Mouse (Mus musculus) forebrain, embryonic 11.5 days (tissue): Measurements from ENCODE around the gene Zfp27. TPM values are rescaled to one million over a fixed set of nuclear protein-coding genes. Genes with fewer than 3 reads are reported as not detected.
A peak's percentile ranks its signal among the peaks of the same experiment; 100 is the strongest.

Source experiments
- ATAC-seq: fragments of 200-750 bp; cut with Nextera tagmentation; replicated peaks from 2 replicates; pipeline ENCODE4 v1.8.0; 2017; ENCODE audit warnings: moderate TSS enrichment; ENCODE audit not compliant: low FRiP score
- DNase-seq: peaks from one replicate; pipeline ENCODE4 v3.0.0-alpha.2; 2017; ENCODE audit warnings: low spot score
- H3K27ac ChIP-seq: fragments of 300-500 bp; sonication (generic); 2 replicates; pipeline ENCODE4 v1.5.1; 2014; ENCODE audit warnings: low read depth, low read length
- H3K27me3 ChIP-seq: fragments of 300-500 bp; sonication (generic); 2 replicates; pipeline ENCODE4 v1.6.1; 2014; ENCODE audit warnings: mild to moderate bottlenecking, low read length, mixed read lengths; ENCODE audit not compliant: control insufficient read depth, insufficient read depth
- H3K36me3 ChIP-seq: fragments of 300-500 bp; sonication (generic); 2 replicates; pipeline ENCODE4 v1.6.1; 2014; ENCODE audit warnings: mild to moderate bottlenecking, low read length, moderate library complexity, mixed read lengths; ENCODE audit not compliant: control insufficient read depth, insufficient read depth
- H3K4me1 ChIP-seq: fragments of 300-500 bp; sonication (generic); replicated peaks from 2 replicates; pipeline ENCODE4 v1.6.1; 2014; ENCODE audit warnings: low read length, mixed read lengths; ENCODE audit not compliant: control insufficient read depth, insufficient read depth
- H3K4me2 ChIP-seq: fragments of 300-500 bp; sonication (generic); 2 replicates; pipeline ENCODE4 v1.6.1; 2014; ENCODE audit warnings: low read depth, mild to moderate bottlenecking, low read length, moderate library complexity, mixed read lengths; ENCODE audit not compliant: severe bottlenecking
- H3K4me3 ChIP-seq: fragments of 300-500 bp; sonication (generic); 2 replicates; pipeline ENCODE4 v1.5.1; 2014; ENCODE audit warnings: low read depth, low read length
- H3K9ac ChIP-seq: fragments of 300-500 bp; sonication (generic); 2 replicates; pipeline ENCODE4 v1.6.1; 2014; ENCODE audit warnings: low read length
- H3K9me3 ChIP-seq: fragments of 300-500 bp; sonication (generic); 2 replicates; pipeline ENCODE4 v1.6.1; 2016; ENCODE audit warnings: low read length, mixed read lengths; ENCODE audit not compliant: control insufficient read depth
- WGBS: fragments of 180-500 bp; shearing (Covaris S2); extraction: QIAGEN DNeasy Blood & Tissue Kit; methylation state at CpG from one replicate; pipeline ENCODE4 v1.1.7; 2014; 5-methylcytosine and 5-hydroxymethylcytosine counted together
- microRNA-seq: library from miRNA; unstranded; fragments of <30 nt; microRNA quantifications from one replicate; pipeline ENCODE4, GENCODE M21; 2016; ENCODE audit not compliant: insufficient number of aligned reads
- polyA plus RNA-seq: library from polyadenylated mRNA; unstranded; fragments of >200 nt; fragmentation: Nextera tagmentation; extraction: Ambion mirVana; gene quantifications from 2 replicates; pipeline ENCODE4 v1.2.1, GENCODE M21; 2014

Gene Zfp27
- polyA plus RNA-seq, 1 experiment from 2014 or later = 12.4 TPM

DNA sequence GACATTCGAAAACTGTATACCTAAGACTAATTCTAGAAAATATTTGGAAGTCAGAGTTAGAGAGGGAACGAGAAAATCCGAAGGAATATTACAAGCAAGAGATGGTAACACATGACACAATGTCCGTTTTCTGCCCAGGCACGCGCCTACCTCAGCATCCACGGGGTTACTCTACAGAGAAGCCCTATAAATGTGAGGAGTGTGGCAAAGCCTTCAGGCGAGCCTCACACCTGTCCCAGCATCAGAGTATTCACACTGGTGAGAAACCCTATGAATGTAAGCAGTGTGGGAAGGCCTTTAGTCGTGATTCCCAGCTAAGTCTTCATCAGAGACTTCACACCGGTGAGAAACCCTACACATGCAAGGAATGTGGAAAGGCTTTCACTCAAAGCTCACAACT, 32.1 kb downstream of the Zfp27 start:
- no peaks in the 10 kb centered on the region for H3K27me3 ChIP-seq
- DNase-seq (no peak), ATAC-seq (no peak)
- peaks cover 14% of the 10 kb centered on the region for H3K36me3 ChIP-seq
- no peak overlapping the region for H3K4me2 ChIP-seq
- peaks cover 18% of the 10 kb centered on the region for H3K9me3 ChIP-seq
- WGBS = 93% methylated on average over 10 of the region's 10 CpGs
- no peak overlapping the region for H3K4me3 ChIP-seq
- H3K4me1 ChIP-seq = no peaks in the 10 kb centered on the region
- H3K27ac ChIP-seq = no peak overlapping the region
- H3K9ac ChIP-seq = no peak overlapping the region

DNA sequence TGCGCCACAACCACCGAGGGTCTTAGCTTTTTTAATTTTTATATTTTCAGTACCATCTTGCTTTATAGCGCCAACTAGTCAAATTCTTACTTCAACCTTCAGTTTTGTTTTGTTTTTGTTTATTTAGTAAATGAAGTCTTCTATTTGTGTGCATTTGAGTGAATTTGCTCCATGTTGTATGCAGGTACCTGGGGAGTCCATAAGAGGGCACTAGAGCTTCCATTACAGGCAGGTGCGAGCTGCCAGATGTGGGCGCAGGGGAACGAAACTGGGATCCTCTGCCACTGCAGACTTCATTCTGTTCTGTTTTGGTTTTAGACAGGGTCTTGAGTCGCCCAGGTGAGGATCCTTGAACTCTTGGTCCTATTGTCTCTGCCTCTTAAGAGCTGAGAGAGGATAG, 44.7 kb downstream of the Zfp27 start:
- Histone ChIP-seq H3K27me3 (no peaks in the 10 kb centered on the region), H3K9ac (no peak overlapping the region), H3K4me1 (peaks cover 6% of the 10 kb centered on the region; the same call in 1 of the 2 replicates), H3K27ac (no peak overlapping the region), H3K36me3 (no peaks in the 10 kb centered on the region; the same call in 1 of the 2 replicates), H3K9me3 (no peaks in the 10 kb centered on the region), H3K4me3 (no peak overlapping the region), H3K4me2 (no peak overlapping the region)
- no peak for DNase-seq
- no peak for ATAC-seq
- WGBS = 89% methylated on average over 7 of the region's 7 CpGs

DNA sequence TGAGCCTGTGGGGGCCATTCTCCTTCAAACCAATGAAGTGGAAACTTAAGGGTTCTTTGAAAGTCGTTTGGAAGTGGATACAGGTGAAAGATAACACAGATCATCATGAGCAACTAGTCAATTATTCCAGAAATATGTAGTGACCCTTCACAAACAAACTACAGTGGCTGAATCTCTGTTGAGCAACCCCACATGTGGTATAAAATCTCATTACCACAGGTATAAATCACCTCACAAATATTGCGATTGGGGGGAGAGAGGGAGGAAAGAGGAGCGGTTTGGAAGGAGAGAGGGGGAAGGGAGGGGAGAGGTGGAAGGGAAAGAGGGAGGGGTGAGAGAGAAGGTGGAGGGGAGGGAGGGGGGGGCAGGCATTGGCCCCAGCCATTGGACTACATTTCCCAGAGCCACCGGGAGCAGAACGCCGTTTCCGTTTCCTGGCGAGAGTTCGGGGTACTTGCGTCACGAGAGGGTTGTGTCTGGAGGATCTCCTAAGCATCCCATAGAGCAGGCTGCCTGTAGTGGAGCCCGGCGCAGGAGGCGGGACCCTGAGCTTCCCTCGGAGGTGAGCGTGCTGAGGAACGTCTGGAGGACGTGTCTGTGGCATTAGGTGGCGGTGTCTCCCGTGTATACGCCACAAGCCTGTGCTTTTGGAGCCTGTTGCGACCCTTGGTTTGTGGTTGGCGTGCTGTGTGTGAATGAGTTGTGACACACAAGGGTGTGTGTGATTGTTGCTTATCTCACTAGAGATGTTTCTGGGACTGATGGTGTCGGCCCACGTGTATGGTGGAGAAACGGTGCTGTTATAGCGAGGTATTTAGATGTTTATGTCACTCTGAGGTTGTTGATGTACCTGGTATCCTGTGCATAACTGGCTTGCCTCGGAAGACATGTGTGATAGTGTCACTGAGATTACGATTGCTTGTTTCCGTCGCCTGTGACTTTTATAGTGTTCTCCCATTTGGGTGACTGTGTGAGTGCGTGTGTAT, 46.5 kb downstream of the Zfp27 start, which contains the start of gene Zfp420:
Zfp420 (plus strand) TSS at position 448 of the 986 bp plus-strand sequence.
- H3K27me3 ChIP-seq = no peaks in the 10 kb centered on the region
- peak within 1 kb of the TSS; percentile 60 for H3K9ac ChIP-seq
- H3K36me3 ChIP-seq = no peaks in the 10 kb centered on the region; the same call in 1 of the 2 replicates
- DNase-seq (peak; percentile 91), ATAC-seq (peak; percentile 98)
- peaks cover 6% of the 10 kb centered on the region; the same call in 1 of the 2 replicates for H3K4me1 ChIP-seq
- 6% methylated on average over 32 of the region's 32 CpGs for WGBS
- no peak within 1 kb of the TSS for H3K27ac ChIP-seq
- H3K4me3 ChIP-seq = peak within 1 kb of the TSS; percentile 44
- H3K9me3 ChIP-seq = no peaks in the 10 kb centered on the region
- H3K4me2 ChIP-seq = peak within 1 kb of the TSS; percentile 86

DNA sequence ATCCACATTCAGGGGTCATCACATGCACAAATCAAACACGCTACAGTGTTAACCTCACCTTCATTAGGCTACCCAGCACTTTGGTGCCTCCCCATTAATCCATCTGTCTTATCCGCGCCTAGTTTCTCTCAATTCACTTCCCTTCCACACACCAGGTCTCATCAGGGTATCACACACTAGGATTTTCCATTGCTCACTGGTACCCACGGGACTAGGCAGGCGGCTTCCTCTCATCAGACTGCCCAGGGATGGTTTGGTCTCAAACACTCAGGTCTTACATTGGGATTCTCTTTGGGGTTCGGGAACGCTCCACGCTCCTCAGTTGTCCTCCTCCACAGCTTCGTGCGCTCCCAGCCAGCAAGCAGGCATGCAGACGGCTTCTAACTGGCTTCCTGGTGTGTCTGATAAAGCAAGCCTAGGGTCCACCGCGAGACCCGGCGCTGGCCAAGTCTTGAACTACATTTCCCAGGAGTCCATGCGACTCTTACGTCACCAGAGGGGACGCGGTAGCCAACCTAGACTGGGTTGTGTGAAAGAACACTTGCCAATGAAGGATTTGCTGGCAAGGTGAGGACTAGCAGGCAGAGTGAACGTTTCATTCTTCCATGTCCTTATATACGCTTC, 53.0 kb downstream of the Zfp27 start, which contains the start of gene Zfp940:
Zfp940 (minus strand) TSS at position 451 of the 624 bp plus-strand sequence.
- Histone ChIP-seq H3K27me3 (no peaks in the 10 kb centered on the region), H3K4me1 (peaks cover 4% of the 10 kb centered on the region; the same call in 1 of the 2 replicates), H3K4me2 (peak within 1 kb of the TSS; percentile 76), H3K9me3 (no peaks in the 10 kb centered on the region), H3K36me3 (no peaks in the 10 kb centered on the region), H3K9ac (peak within 1 kb of the TSS; percentile 70), H3K4me3 (peak within 1 kb of the TSS; percentile 58), H3K27ac (no peak within 1 kb of the TSS; the same call in 1 of the 2 replicates)
- ATAC-seq = peak; percentile 98
- 2% methylated on average over 21 of the region's 21 CpGs for WGBS
- DNase-seq = peak; percentile 90

DNA sequence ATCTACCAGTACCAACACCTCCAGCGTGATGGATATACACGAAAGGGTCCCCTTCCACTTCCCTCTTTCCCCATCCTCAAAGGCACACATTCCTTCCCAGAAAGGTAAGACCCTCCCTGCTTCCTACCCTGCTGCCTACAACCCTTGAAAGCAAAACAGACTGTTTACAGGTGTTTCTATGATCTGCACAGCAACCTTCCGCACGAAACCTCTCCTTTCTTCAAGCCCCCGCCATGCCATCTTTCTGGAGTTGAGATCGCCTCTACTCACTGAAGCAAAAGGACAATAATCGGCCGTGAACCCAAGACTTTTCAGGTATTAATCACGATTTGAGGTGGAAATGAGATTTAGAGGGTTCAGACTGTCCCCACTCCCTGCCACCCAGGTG, 53.5 kb downstream of the Zfp27 start:
- ATAC-seq = no peak
- peaks cover 4% of the 10 kb centered on the region; the same call in 1 of the 2 replicates for H3K4me1 ChIP-seq
- no peak for DNase-seq
- H3K27ac ChIP-seq = no peak overlapping the region
- H3K9me3 ChIP-seq = no peaks in the 10 kb centered on the region
- H3K36me3 ChIP-seq = no peaks in the 10 kb centered on the region
- peak overlapping the region; percentile 58 for H3K4me3 ChIP-seq
- peak overlapping the region; percentile 70 for H3K9ac ChIP-seq
- H3K27me3 ChIP-seq = no peaks in the 10 kb centered on the region
- 53% methylated on average over 9 of the region's 9 CpGs for WGBS
- peak overlapping the region; percentile 76 for H3K4me2 ChIP-seq

DNA sequence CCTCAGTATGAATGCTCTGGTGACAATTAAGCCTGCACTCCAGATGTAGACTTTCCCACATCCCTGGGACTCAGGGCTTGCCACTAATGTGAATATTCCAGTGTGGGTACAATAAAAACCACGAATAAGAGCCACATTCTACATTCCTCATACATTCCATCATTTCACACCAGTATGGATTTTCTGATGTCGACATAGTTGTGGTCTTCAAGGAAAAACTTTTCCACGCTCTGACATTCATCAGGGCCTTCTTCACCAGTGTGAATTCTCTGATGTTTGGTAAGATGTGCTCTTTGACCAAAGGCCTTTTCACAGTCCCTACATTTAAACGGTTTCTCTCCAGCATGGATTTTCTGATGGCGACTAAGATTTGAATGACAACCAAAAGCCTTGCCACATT, 61.8 kb downstream of the Zfp27 start:
- H3K27ac ChIP-seq = no peak overlapping the region
- H3K9ac ChIP-seq = no peak overlapping the region
- no peaks in the 10 kb centered on the region for H3K27me3 ChIP-seq
- H3K4me1 ChIP-seq = no peaks in the 10 kb centered on the region
- no peak overlapping the region for H3K4me3 ChIP-seq
- H3K9me3 ChIP-seq = no peaks in the 10 kb centered on the region
- WGBS = 90% methylated on average over 5 of the region's 5 CpGs
- ATAC-seq = no peak
- peaks cover 11% of the 10 kb centered on the region for H3K36me3 ChIP-seq
- H3K4me2 ChIP-seq = no peak overlapping the region
- DNase-seq = no peak

Small RNA genes within 50 kb of the gene (microRNA-seq; reads per million reads assigned to microRNA genes)
- not detected for gene Mir7668

Other genes starting within 250 kb of the Zfp27 start
- gene Catsperg2, start 179.5 kb downstream of the Zfp27 start, polyA plus RNA-seq = 0.11 TPM in 1 of 2 replicates, not detected in the other
- 15.5 and 17.3 TPM in 2 replicates for gene Zfp84, start 138.0 kb downstream of the Zfp27 start, polyA plus RNA-seq
- gene Zfp30, start 122.6 kb downstream of the Zfp27 start, polyA plus RNA-seq = 10.2 and 11.0 TPM in 2 replicates
- 18.6 and 19.0 TPM in 2 replicates for gene Zfp790, start 90.5 kb downstream of the Zfp27 start, polyA plus RNA-seq
- 10.7 and 11.3 TPM in 2 replicates for gene Zfp940, start 52.9 kb downstream of the Zfp27 start, polyA plus RNA-seq
- gene Zfp420, start 46.6 kb downstream of the Zfp27 start, polyA plus RNA-seq = 10.4 and 13.4 TPM in 2 replicates
- 7.5 and 7.9 TPM in 2 replicates for gene Zfp383, start 1.7 kb upstream of the Zfp27 start, polyA plus RNA-seq
- gene Zfp74, start 47.5 kb upstream of the Zfp27 start, polyA plus RNA-seq = 13.1 and 13.2 TPM in 2 replicates
- 13.6 and 15.3 TPM in 2 replicates for gene Zfp568, start 77.4 kb upstream of the Zfp27 start, polyA plus RNA-seq
- gene Zfp14, start 144.8 kb upstream of the Zfp27 start, polyA plus RNA-seq = 5.6 and 6.2 TPM in 2 replicates
- gene Zfp82, start 166.3 kb upstream of the Zfp27 start, polyA plus RNA-seq = 6.6 and 7.5 TPM in 2 replicates
- gene Gm26920, start 183.8 kb upstream of the Zfp27 start, polyA plus RNA-seq = 1.9 and 2.9 TPM in 2 replicates
- gene Zfp566, start 184.0 kb upstream of the Zfp27 start, polyA plus RNA-seq = 12.8 and 13.8 TPM in 2 replicates
- gene Zfp260, start 188.2 kb upstream of the Zfp27 start, polyA plus RNA-seq = 121 and 124 TPM in 2 replicates
- gene Zfp382, start 215.4 kb upstream of the Zfp27 start, polyA plus RNA-seq = 12.6 and 15.3 TPM in 2 replicates